Comparison of ENCODE assay signal across 8 mouse cellular contexts in genomic region chr6:29467583-29468354, GRCm38 (mm10). TPM values are rescaled to one million over a fixed set of nuclear protein-coding genes. Genes with fewer than 3 reads are reported as not detected.
DNase-seq lines count a peak whose midpoint lies in the region; ATAC-seq lines count a peak whose summit lies in the region.

Gene Atp6v1f (plus strand): TSS chr6:29467718.

- 0 out of 2 replicates have a peak within 1 kb of the TSS, but pooled peaks have one; percentile 33 for H3K27ac ChIP-seq in hindbrain, embryonic 11.5 days (ENCODE audit: low read depth, low read length)

- DNase-seq in Muller cell, postnatal 12 days (ENCODE audit: inconsistent ontology term) = peak; percentile 97
- peak; percentile 94 for DNase-seq in cerebellum, adult 9-11 months
- peak; percentile 88 to 95 for DNase-seq in frontal cortex, adult 2 months (ENCODE audit: extremely low spot score in 1 of 2, low spot score in 1 of 2)
- peak; percentile 95 for DNase-seq in hindbrain, embryonic 11.5 days (ENCODE audit: low spot score)
- peak; percentile 86 to 92 for DNase-seq in layer of hippocampus, postnatal 10 days (ENCODE audit: low spot score in 2 of 2)
- peak; percentile 95 for DNase-seq in lung, postnatal 10 days
- DNase-seq in ovary, postnatal 36 days (ENCODE audit: low spot score) = peak; percentile 89
- peak; percentile 91 for DNase-seq in thymus, postnatal 25 days

- peaks cover 3% of the 10 kb centered on the region; the same call in 1 of the 2 replicates for H3K4me1 ChIP-seq in hindbrain, embryonic 11.5 days (replicated peaks; ENCODE audit: control insufficient read depth, insufficient read depth, low read length)

- no peaks in the 10 kb centered on the region for H3K9me3 ChIP-seq in hindbrain, embryonic 11.5 days (ENCODE audit: control insufficient read depth, low read length)

- peak within 1 kb of the TSS; percentile 68 for H3K4me3 ChIP-seq in hindbrain, embryonic 11.5 days (ENCODE audit: low read depth, low read length)

- whole genome bisulfite sequencing in hindbrain, embryonic 11.5 days = under 1% methylated on average over 39 of the region's 39 CpGs

- H3K27me3 ChIP-seq in hindbrain, embryonic 11.5 days (ENCODE audit: control insufficient read depth, insufficient read depth, low read length) = no peaks in the 10 kb centered on the region

- peak; percentile 95 for ATAC-seq in hindbrain, embryonic 11.5 days (ENCODE audit: low FRiP score)

- H3K36me3 ChIP-seq in hindbrain, embryonic 11.5 days (ENCODE audit: control insufficient read depth, insufficient read depth, low read length) = no peaks in the 10 kb centered on the region

- H3K9ac ChIP-seq in hindbrain, embryonic 11.5 days (ENCODE audit: low read depth, low read length) = peak within 1 kb of the TSS; percentile 60

- H3K4me2 ChIP-seq in hindbrain, embryonic 11.5 days (replicated peaks; ENCODE audit: low read depth, low read length) = peak within 1 kb of the TSS; percentile 60

RNA-seq across cellular contexts. Expression of gene Atp6v1f, which starts in this region (rescaled TPM):
- 394 and 433 TPM in 2 replicates for polyA plus RNA-seq in frontal cortex, adult 2 months (2012; rRNA removed)
- 209 and 215 TPM in 2 replicates for polyA plus RNA-seq in hindbrain, embryonic 11.5 days (2014; fragmentation: Nextera tagmentation; extraction: Ambion mirVana)
- 100 to 1,000 TPM; 221 to 225 TPM for total RNA-seq in layer of hippocampus, postnatal 10 days (2021)

Comparison
In these comparisons a context has a peak if more than half of its experiments do, and no peak if none do; other contexts are left out.
1. Peak in every context shown above with its lines: DNase-seq, ATAC-seq, H3K4me3 ChIP-seq and H3K27ac ChIP-seq.